Mouse (Mus musculus): ENCODE measurements around the gene Slc16a6. TPM values are rescaled to one million over a fixed set of nuclear protein-coding genes. Genes with fewer than 3 reads are reported as not detected.
A peak's percentile ranks its signal among the peaks of the same experiment; 100 is the strongest.

Slc16a6 gene
- polyA plus RNA-seq, 1 experiment, result 50.4 TPM

GRCm38 (mm10) chr11:109439209-109439608 is 34.2 kb downstream of the Slc16a6 start:
- 44% methylated on average over 5 of the region's 5 CpGs for WGBS
- Histone ChIP-seq H3K4me3 (replicated peaks; ENCODE audit: control insufficient read depth, low read depth, low read length) (no peak overlapping the region), H3K4me1 (ENCODE audit: control insufficient read depth, insufficient read depth, low read length) (peaks cover 1% of the 10 kb centered on the region; the same call in 1 of the 2 replicates), H3K27ac (ENCODE audit: control insufficient read depth, insufficient read depth, low read depth, low read length, poor library complexity) (no peak overlapping the region)
- TF ChIP-seq CTCF (IDR thresholded peaks at IDR 0.05; ENCODE audit: control insufficient read depth, insufficient read depth, low read length) (no peak), POLR2A (IDR thresholded peaks at IDR 0.05; ENCODE audit: borderline replicate concordance, control insufficient read depth, low read depth, low read length) (no peak)

- no peak for TF ChIP-seq CTCF (IDR thresholded peaks at IDR 0.05; ENCODE audit: control insufficient read depth, insufficient read depth, low read length)
- TF ChIP-seq POLR2A (IDR thresholded peaks at IDR 0.05; ENCODE audit: borderline replicate concordance, control insufficient read depth, low read depth, low read length), result no peak
- no peak overlapping the region for H3K4me3 ChIP-seq (replicated peaks; ENCODE audit: control insufficient read depth, low read depth, low read length)
- no peak overlapping the region for H3K27ac ChIP-seq (ENCODE audit: control insufficient read depth, insufficient read depth, low read depth, low read length, poor library complexity)
- H3K4me1 ChIP-seq (ENCODE audit: control insufficient read depth, insufficient read depth, low read length), result peaks cover 2% of the 10 kb centered on the region; the same call in 1 of the 2 replicates
- WGBS, result 55% methylated on average over 8 of the region's 8 CpGs
Observed at GRCm38 (mm10) chr11:109436889-109437288, 36.5 kb downstream of the Slc16a6 start.

- H3K27ac ChIP-seq (ENCODE audit: control insufficient read depth, insufficient read depth, low read depth, low read length, poor library complexity), result no peak overlapping the region
- H3K4me3 ChIP-seq (replicated peaks; ENCODE audit: control insufficient read depth, low read depth, low read length), result no peak overlapping the region
- H3K4me1 ChIP-seq (ENCODE audit: control insufficient read depth, insufficient read depth, low read length), result peaks cover 4% of the 10 kb centered on the region; the same call in 1 of the 2 replicates
- TF ChIP-seq POLR2A (IDR thresholded peaks at IDR 0.05; ENCODE audit: borderline replicate concordance, control insufficient read depth, low read depth, low read length) (no peak), CTCF (IDR thresholded peaks at IDR 0.05; ENCODE audit: control insufficient read depth, insufficient read depth, low read length) (no peak)
- 65% methylated on average over 16 of the region's 16 CpGs for WGBS
Observed at GRCm38 (mm10) chr11:109434233-109434798, 39.1 kb downstream of the Slc16a6 start.

- Histone ChIP-seq H3K4me3 (replicated peaks; ENCODE audit: control insufficient read depth, low read depth, low read length) (no peak overlapping the region), H3K27ac (ENCODE audit: control insufficient read depth, insufficient read depth, low read depth, low read length, poor library complexity) (no peak overlapping the region), H3K4me1 (ENCODE audit: control insufficient read depth, insufficient read depth, low read length) (peaks cover 1% of the 10 kb centered on the region; the same call in 1 of the 2 replicates)
- TF ChIP-seq POLR2A (IDR thresholded peaks at IDR 0.05; ENCODE audit: borderline replicate concordance, control insufficient read depth, low read depth, low read length), result no peak
- TF ChIP-seq CTCF (IDR thresholded peaks at IDR 0.05; ENCODE audit: control insufficient read depth, insufficient read depth, low read length), result no peak
- 91% methylated on average over 5 of the region's 5 CpGs for WGBS
Observed at GRCm38 (mm10) chr11:109427353-109427752, 46.0 kb downstream of the Slc16a6 start.

- WGBS, result 0% methylated on average over 11 of the region's 11 CpGs
- peak overlapping the region; percentile 71 for H3K4me3 ChIP-seq (replicated peaks; ENCODE audit: control insufficient read depth, low read depth, low read length)
- TF ChIP-seq CTCF (IDR thresholded peaks at IDR 0.05; ENCODE audit: control insufficient read depth, insufficient read depth, low read length) (no peak), POLR2A (IDR thresholded peaks at IDR 0.05; ENCODE audit: borderline replicate concordance, control insufficient read depth, low read depth, low read length) (no peak)
- no peaks in the 10 kb centered on the region; the same call in 1 of the 2 replicates for H3K4me1 ChIP-seq (ENCODE audit: control insufficient read depth, insufficient read depth, low read length)
- H3K27ac ChIP-seq (ENCODE audit: control insufficient read depth, insufficient read depth, low read depth, low read length, poor library complexity), result peak overlapping the region; percentile 77
Observed at GRCm38 (mm10) chr11:109426272-109426586, 47.2 kb downstream of the Slc16a6 start.

GRCm38 (mm10) chr11:109425392-109426271 is 47.8 kb downstream of the Slc16a6 start, which contains the start of gene Amz2:
Amz2 (plus strand) TSS chr11:109425946.
- TF ChIP-seq POLR2A (IDR thresholded peaks at IDR 0.05; ENCODE audit: borderline replicate concordance, control insufficient read depth, low read depth, low read length), result peak; percentile 74
- peak; percentile 70 for TF ChIP-seq CTCF (IDR thresholded peaks at IDR 0.05; ENCODE audit: control insufficient read depth, insufficient read depth, low read length)
- Histone ChIP-seq H3K4me1 (ENCODE audit: control insufficient read depth, insufficient read depth, low read length) (no peaks in the 10 kb centered on the region; the same call in 1 of the 2 replicates), H3K4me3 (replicated peaks; ENCODE audit: control insufficient read depth, low read depth, low read length) (peak within 1 kb of the TSS; percentile 73), H3K27ac (ENCODE audit: control insufficient read depth, insufficient read depth, low read depth, low read length, poor library complexity) (peak within 1 kb of the TSS; percentile 77)
- WGBS, result under 1% methylated on average over 65 of the region's 65 CpGs

- 59% methylated on average over 1 of the region's 1 CpGs for WGBS
- H3K4me1 ChIP-seq (ENCODE audit: control insufficient read depth, insufficient read depth, low read length), result no peaks in the 10 kb centered on the region; the same call in 1 of the 2 replicates
- no peak overlapping the region for H3K27ac ChIP-seq (ENCODE audit: control insufficient read depth, insufficient read depth, low read depth, low read length, poor library complexity)
- TF ChIP-seq CTCF (IDR thresholded peaks at IDR 0.05; ENCODE audit: control insufficient read depth, insufficient read depth, low read length) (no peak), POLR2A (IDR thresholded peaks at IDR 0.05; ENCODE audit: borderline replicate concordance, control insufficient read depth, low read depth, low read length) (no peak)
- H3K4me3 ChIP-seq (replicated peaks; ENCODE audit: control insufficient read depth, low read depth, low read length), result no peak overlapping the region
Observed at GRCm38 (mm10) chr11:109423294-109423693, 50.1 kb downstream of the Slc16a6 start.

GRCm38 (mm10) chr11:109422263-109422662 is 51.1 kb downstream of the Slc16a6 start:
- Histone ChIP-seq H3K4me3 (replicated peaks; ENCODE audit: control insufficient read depth, low read depth, low read length) (no peak overlapping the region), H3K4me1 (ENCODE audit: control insufficient read depth, insufficient read depth, low read length) (no peaks in the 10 kb centered on the region; the same call in 1 of the 2 replicates), H3K27ac (ENCODE audit: control insufficient read depth, insufficient read depth, low read depth, low read length, poor library complexity) (no peak overlapping the region)
- WGBS, result 94% methylated on average over 4 of the region's 4 CpGs
- TF ChIP-seq CTCF (IDR thresholded peaks at IDR 0.05; ENCODE audit: control insufficient read depth, insufficient read depth, low read length), result no peak
- TF ChIP-seq POLR2A (IDR thresholded peaks at IDR 0.05; ENCODE audit: borderline replicate concordance, control insufficient read depth, low read depth, low read length), result no peak

Data from bone marrow, adult 2 months (tissue).